Mouse (Mus musculus) gastrocnemius, postnatal 36 days (tissue): ENCODE data around the gene Mccc1. TPM values are rescaled to one million over a fixed set of nuclear protein-coding genes. Genes with fewer than 3 reads are reported as not detected.

Experiments used
- DNase-seq, 2 experiments: peaks; one replicate each; pipeline ENCODE4 v3.0.0; 2022
- intact Hi-C: fragments of 180-260 bp; cut with DNase I; formaldehyde crosslinking; loops from one replicate; pipeline ENCODE4 v1.15.1; 2025
- long read RNA-seq, 2 experiments: library from polyadenylated mRNA; stranded (forward); transcript quantifications; one replicate each; pipeline ENCODE4 v2.0.0; 2021
- total RNA-seq, 2 experiments: library from RNA; stranded (reverse); gene quantifications; 2 replicates each; pipeline ENCODE4 v1.2.3; 2021

Gene Mccc1
- total RNA-seq = 10 to 100 TPM; 28.3 to 35.9 TPM
- long read RNA-seq, experiment 1, transcript Mccc1-201 (19 exons, 2,455 nt) = major isoform, 13 of 19 reads
- long read RNA-seq, experiment 1, partial matches to known transcripts = 1 of 19 reads
- long read RNA-seq, experiment 1, other reads (novel, unspliced or antisense) = 5 of 19 reads
- long read RNA-seq, experiment 2, transcript Mccc1-201 (19 exons, 2,455 nt) = major isoform, 18 of 31 reads
- long read RNA-seq, experiment 2, partial matches to known transcripts = 5 of 31 reads
- long read RNA-seq, experiment 2, other reads (novel, unspliced or antisense) = 8 of 31 reads

DNA sequence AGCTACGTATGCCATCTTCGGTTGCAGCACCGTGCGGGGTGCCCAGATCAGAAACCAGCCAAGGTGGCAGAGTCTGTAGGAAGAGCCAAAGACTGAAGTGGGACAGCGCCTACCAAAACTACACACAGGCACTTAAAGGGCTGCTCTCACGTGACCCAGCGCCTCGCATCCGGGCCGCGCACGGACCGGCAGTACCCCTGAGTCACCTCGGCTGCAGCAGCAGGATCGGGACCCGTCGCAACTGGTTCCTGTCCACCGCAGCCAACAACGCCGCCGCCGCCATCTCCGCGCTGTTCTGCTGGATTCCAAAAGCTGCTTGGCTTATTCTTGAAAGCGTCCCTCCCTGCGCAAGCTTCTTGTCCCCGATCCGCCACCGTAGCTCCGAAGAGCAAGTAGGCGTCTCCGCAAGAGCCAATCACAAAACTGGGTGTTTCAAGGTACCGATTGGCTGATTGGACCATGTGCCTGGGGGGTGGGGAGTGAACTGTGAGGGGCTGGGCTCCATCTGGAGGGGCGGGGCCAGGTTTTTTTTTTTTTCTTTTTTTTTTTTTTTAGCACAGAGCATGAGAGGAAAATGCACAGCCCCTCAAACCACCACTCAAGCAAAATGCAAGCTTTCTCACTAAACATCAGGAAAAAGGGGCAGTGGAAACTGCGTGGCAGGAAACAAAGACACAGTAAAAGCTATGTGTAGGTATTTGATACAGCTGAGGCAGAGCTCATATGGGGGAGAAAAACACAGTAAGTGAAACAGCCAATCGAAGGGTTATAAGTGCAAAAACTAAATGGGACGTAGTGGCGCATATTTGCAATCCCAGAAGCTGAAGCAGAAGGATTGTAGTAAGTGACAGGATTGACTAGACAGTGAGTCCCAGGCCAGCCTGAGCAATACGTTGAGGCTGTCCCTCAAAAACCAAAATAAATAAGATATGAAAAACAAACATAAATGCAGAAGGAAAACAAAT lies at the start of gene Mccc1:
Gene Mccc1 (minus strand): TSS at position 404 of the 965 bp plus-strand sequence.
- intact Hi-C loops = loop anchor here (5.0 kb wide), 1 partner anchor 67 kb away; the partner anchor contains the start of gene Acad9
- DNase-seq = peak; percentile 92 to 94

DNA sequence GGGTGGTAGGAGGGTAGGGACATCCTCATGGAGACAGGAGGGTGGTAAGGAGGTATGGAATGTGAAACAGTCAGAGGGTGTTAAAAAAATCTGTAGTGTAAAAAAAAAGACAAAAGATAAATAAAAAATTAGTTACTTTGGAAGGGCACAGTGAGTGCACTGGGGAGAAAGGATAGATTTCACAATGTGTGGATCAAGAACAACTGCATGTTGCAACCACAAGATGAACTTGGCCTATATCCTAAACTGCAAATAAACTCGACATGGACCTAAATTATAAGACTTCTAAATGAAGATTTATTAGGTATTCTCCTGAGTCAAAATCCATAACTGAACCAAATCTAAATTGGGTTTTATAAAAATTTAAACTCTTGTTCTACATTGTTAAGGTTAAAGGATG lies 48.6 kb upstream of the Mccc1 start:
- DNase-seq = no peak
- intact Hi-C loops = no loop called here

DNA sequence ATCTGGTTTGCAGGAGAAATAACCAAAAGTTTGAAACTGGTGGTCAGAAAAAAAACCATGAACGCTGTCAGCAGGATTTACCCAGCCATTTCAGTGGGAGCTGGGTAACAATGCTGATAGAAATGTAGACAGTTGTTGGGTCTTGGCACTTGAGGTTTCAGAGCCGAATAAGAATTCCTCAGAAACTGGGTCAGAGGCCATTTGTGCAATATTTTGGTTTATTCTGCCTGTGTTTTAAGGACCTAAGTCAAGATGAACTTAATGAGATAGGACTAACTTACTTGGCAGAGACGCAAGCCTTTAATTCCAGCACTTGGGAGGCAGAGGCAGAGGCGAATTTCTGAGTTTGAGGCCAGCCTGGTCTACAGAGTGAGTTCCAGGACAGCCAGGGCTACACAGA lies 44.6 kb upstream of the Mccc1 start:
- intact Hi-C loops = no loop called here
- no peak for DNase-seq

DNA sequence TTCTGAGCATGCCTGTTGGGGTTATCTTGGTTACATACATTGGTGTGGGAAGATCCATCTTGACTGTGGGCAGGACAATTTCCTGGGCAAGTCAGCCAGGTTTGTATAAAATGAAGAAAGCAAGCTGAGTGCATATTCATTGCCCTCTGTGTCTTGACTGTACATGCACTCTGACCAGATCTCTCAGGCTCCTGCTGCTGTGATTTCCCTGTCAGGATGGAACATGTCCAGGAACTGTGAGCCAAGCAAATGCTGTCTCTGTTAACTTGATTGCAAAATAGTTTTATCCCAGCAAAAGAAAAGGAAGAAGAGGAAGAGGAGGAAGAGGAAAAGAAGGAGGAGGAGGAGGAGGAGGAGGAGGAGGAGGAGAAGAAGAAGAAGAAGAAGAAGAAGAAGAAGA lies 44.0 kb upstream of the Mccc1 start:
- no peak for DNase-seq
- intact Hi-C loops = no loop called here

DNA sequence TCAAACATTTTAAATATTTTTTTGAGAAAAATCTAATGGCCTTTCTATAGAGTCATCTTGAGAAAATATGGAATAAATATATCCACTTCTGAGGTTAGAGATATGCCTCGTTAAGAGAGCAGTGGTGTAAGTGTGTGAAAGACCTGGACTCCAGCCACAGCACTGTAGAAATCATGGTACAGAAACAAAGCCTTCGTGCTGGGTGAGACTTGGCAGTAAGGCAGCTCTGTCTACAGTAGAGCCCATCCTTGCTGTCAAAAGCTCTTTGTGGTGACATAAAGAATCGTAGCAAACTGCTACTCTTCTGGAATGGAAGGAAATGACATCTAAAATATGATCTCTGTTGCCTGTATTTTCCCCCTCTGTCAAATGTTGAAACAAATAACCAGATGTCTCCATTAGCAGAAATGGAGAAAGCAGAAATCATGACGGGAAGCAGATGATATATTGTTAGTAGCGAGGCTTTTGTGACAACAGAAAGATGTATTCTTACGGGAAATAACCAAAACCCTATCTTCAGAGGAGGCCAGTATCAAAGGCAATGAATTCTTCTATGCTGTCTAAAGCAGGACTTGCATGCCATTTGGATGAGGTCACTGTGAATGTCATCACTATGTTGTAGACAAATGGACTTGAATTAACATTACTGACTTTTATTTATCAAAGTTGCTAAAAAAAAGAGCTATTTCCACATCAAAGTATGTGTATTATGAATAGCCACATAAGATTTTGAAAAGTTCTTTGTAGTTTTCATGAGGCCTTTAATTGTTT lies 31.4 kb upstream of the Mccc1 start:
- intact Hi-C loops = no loop called here
- DNase-seq = no peak

GRCm38 (mm10) chr3:36029993-36030392 lies 29.5 kb upstream of the Mccc1 start:
- DNase-seq = no peak
- intact Hi-C loops = no loop called here

- intact Hi-C loops = no loop called here
- no peak for DNase-seq
Observed at GRCm38 (mm10) chr3:36025732-36026131, 25.3 kb upstream of the Mccc1 start.

DNA sequence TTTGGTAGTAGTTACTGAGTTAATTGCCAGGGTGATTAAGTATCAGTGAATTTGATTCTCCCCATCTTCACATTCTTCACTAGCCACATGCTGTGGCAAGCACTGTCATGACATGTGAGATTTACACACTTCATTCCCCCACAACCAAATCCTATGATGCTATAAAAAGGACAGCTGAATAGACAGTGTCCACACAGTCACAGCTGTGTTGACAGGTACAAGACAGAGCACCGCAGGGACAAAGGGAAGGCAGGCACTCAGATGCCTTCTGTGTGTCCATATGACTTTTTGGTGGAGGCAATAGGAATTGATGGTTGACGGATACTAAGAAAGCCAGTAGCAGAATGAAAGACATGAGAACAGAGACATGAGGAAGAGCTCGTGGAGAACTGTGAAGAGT lies 10.8 kb upstream of the Mccc1 start:
- intact Hi-C loops = no loop called here
- DNase-seq = no peak

GRCm38 (mm10) chr3:36008411-36009154 lies 8.1 kb upstream of the Mccc1 start:
- no peak for DNase-seq
- intact Hi-C loops = no loop called here

- intact Hi-C loops = loop anchor here (5.0 kb wide), 1 partner anchor 63 kb away; the partner anchor contains the start of gene Acad9
- no peak for DNase-seq
Observed at GRCm38 (mm10) chr3:36004028-36004895, 3.8 kb upstream of the Mccc1 start.

- DNase-seq = no peak
- intact Hi-C loops = loop anchor here (5.0 kb wide), 1 partner anchor 63 kb away; no protein-coding TSS in a partner anchor
Observed at GRCm38 (mm10) chr3:35994552-35995531, 5.6 kb downstream of the Mccc1 start.

DNA sequence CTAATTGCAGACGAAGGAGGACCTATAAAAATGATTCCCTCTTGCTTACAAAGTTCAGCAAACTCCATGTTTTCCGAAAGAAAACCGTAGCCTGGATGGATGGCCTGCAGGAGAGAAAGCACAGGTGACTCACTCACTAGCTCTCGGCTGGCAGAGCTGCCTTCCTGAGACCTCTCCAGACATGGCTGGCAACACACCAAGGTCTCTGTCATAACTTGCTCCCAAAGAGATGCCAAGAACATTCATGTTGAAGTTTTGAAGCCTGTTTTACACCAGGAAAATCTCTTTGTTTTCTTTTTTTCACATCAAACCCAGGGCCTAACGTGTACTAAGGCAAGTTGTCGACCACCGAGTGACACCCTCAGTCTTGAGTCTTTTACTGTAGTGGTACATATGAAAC lies 9.8 kb downstream of the Mccc1 start:
- no peak for DNase-seq
- intact Hi-C loops = no loop called here

GRCm38 (mm10) chr3:35988031-35988430 lies 12.4 kb downstream of the Mccc1 start:
- intact Hi-C loops = no loop called here
- DNase-seq = no peak

DNA sequence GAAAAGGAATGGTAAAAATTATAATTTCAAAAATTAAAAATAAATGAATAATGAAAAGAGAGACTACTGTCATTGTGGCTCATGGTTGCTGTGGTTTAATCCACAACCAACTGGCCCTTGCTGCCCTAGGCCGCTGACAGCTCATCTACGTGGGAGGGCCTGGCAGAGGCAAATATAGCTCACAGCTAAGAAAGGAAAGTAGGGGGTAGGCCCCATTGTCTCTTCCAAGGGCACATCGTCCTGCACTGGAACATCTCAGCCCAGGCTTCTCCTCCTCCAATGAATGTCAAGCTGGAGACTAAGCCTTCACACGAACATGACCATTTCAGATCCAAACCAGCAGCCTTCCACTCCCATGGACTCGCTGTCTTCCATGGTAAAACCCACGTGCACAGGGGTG lies 14.2 kb downstream of the Mccc1 start:
- intact Hi-C loops = no loop called here
- no peak for DNase-seq

GRCm38 (mm10) chr3:35973551-35973950 lies 26.9 kb downstream of the Mccc1 start:
- intact Hi-C loops = loop anchor here (5.0 kb wide), 1 partner anchor 286 kb away; no protein-coding TSS in a partner anchor

GRCm38 (mm10) chr3:35972985-35973384 lies 27.5 kb downstream of the Mccc1 start:
- DNase-seq = no peak
- intact Hi-C loops = loop anchor here (5.0 kb wide), 1 partner anchor 286 kb away; no protein-coding TSS in a partner anchor

More at GRCm38 (mm10) chr3:35973551-35973950, 26.9 kb downstream of the Mccc1 start:
- DNase-seq = no peak

DNA sequence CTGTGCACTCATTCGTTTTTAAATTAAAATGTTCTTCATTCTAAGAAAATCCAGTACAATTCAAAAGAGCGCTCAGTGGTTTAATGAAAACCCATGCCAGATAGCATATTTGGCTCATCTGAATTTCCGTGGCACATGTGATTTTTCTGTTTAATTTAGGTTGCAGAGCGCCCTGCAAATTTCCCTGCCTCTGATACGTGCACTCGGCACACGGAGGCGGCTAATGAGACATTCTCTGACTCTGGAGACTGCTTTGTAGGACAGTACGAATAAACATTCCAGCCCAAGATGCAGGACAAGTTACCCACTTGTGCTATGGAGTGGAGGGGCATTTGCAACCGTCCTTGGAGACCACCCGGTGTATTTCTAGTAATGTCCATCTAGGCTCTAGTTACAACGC lies 29.3 kb downstream of the Mccc1 start:
- intact Hi-C loops = loop anchor here (5.0 kb wide), 1 partner anchor 284 kb away; no protein-coding TSS in a partner anchor
- no peak for DNase-seq
